Mouse (Mus musculus): ENCODE measurements around the gene Matn4. TPM values are rescaled to one million over a fixed set of nuclear protein-coding genes. Genes with fewer than 3 reads are reported as not detected.

The Matn4 gene
- polyA plus RNA-seq, 1 experiment: 1.4 TPM

DNA sequence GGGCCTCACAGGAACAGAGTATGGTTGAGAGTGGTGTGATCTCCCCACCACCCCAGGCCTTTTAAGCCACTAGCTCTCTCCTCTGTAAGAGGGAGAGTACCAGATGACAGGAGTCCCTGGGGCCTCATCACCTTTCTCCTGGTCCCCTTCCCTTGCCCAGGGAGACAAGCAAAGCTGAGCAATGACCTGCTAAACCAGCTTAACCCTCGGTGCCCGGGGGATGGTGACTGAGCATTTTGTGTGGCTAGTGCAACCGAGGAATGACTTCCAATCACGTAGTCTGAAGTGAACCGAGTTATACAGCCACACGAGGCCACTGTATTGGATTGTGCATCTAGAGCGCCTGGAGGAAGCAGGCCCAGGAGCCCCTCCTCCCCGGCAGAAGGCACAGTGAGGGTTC is 19.4 kb upstream of the Matn4 start:
- DNase-seq: no peak
- Histone ChIP-seq H3K27ac (ENCODE audit: insufficient read depth, low read depth, low read length) (no peak overlapping the region), H3K27me3 (replicated peaks; ENCODE audit: control insufficient read depth, insufficient read depth, low read length) (no peaks in the 10 kb centered on the region), H3K4me1 (ENCODE audit: control insufficient read depth, insufficient read depth, low read length) (peaks cover 32% of the 10 kb centered on the region), H3K36me3 (ENCODE audit: control insufficient read depth, insufficient read depth, low read length) (peaks cover 22% of the 10 kb centered on the region), H3K4me3 (ENCODE audit: insufficient read depth, low read depth, low read length) (no peak overlapping the region)
- TF ChIP-seq CTCF (conservative IDR thresholded peaks at IDR 0.05; ENCODE audit: insufficient read depth, insufficient read length, low read depth, low read length): no peak
- TF ChIP-seq POLR2A (IDR thresholded peaks at IDR 0.05; ENCODE audit: low read depth, low read length): no peak
- 89% methylated on average over 8 of the region's 8 CpGs for WGBS

DNA sequence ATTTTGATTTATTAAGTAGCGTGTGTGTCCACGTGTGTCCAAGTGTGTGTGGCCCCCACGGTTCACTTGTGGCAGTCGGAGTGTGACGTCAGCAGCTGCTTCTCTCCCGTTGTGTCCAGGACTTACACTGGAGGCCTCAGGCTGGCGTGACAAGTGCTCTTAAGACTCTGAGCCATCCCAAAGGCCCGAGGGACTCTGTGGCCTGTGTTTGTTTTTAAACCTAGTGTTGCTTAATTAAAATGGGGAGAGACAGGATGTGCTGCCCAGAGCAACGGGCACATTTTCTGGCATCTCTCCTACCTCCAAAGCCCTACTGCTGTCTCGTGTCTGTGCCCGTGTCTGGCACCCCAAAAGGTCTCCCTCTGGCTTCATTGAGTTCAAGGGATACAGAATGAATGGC is 18.5 kb upstream of the Matn4 start:
- peak; percentile 40 for DNase-seq
- TF ChIP-seq CTCF (conservative IDR thresholded peaks at IDR 0.05; ENCODE audit: insufficient read depth, insufficient read length, low read depth, low read length) (no peak), POLR2A (IDR thresholded peaks at IDR 0.05; ENCODE audit: low read depth, low read length) (no peak)
- no peaks in the 10 kb centered on the region for H3K27me3 ChIP-seq (replicated peaks; ENCODE audit: control insufficient read depth, insufficient read depth, low read length)
- WGBS: 49% methylated on average over 11 of the region's 11 CpGs
- H3K4me3 ChIP-seq (ENCODE audit: insufficient read depth, low read depth, low read length): no peak overlapping the region
- peak overlapping the region; percentile 46; the same call in 1 of the 2 replicates for H3K27ac ChIP-seq (ENCODE audit: insufficient read depth, low read depth, low read length)
- peaks cover 17% of the 10 kb centered on the region for H3K36me3 ChIP-seq (ENCODE audit: control insufficient read depth, insufficient read depth, low read length)
- H3K4me1 ChIP-seq (ENCODE audit: control insufficient read depth, insufficient read depth, low read length): peaks cover 30% of the 10 kb centered on the region

DNA sequence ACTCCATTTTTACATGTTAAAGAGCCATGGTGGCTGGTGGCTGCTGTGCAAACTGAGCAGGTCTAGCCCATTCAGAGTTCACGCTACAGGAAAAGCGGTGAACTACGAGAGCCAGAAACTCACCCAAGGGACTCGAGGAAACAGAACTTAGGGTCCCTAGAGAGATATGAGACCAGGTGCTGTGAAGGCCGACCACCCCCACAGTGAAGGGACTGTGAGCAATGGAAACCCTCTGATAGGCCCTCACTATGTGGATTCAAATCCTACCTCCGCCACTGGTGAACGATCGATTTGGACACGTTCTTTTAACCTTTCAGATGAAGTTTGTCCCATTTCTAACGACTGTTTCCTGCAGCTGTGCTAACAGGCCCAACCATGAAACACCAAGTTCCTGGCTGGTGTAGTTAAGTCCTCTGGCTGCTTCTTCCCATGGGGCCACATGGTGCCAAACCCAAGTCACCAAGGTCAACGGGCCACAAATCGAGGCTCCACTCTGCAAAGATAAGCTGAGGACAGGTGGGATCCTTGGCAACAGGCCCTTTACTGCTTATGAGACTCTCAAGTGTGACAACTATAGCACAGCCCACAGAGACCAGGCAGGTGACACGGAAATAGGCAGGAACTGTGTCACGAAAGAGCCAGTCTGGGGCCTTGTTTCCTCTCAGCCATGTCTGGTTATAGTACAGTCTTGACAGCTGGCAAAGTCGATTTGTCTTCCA is 17.9 kb upstream of the Matn4 start:
- WGBS: 64% methylated on average over 15 of the region's 15 CpGs

DNA sequence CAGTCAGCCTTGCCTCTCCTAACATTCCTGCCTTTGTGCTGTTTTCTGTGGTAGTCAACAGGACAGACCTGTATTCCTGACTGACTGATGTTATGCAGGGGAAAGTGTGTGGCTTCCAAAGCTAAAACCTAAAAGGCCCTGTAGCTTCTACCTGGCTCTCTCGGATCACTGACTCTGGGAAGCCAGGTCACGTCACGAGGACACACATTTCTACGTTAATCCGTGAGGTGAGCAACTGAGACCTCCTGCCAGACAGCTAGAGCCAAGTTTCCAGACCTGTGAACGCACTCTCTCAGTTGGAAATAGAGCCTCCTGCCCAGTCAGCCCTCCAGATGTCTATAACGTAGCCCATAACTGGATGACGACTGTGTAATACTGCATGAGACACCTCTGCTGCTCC is 17.0 kb upstream of the Matn4 start:
- WGBS: 42% methylated on average over 8 of the region's 8 CpGs
- peak; percentile 85 for DNase-seq
- H3K36me3 ChIP-seq (ENCODE audit: control insufficient read depth, insufficient read depth, low read length): peaks cover 12% of the 10 kb centered on the region
- peak overlapping the region; percentile 77 for H3K27ac ChIP-seq (ENCODE audit: insufficient read depth, low read depth, low read length)
- no peak overlapping the region for H3K4me3 ChIP-seq (ENCODE audit: insufficient read depth, low read depth, low read length)
- TF ChIP-seq POLR2A (IDR thresholded peaks at IDR 0.05; ENCODE audit: low read depth, low read length): no peak
- peaks cover 30% of the 10 kb centered on the region for H3K4me1 ChIP-seq (ENCODE audit: control insufficient read depth, insufficient read depth, low read length)
- H3K27me3 ChIP-seq (replicated peaks; ENCODE audit: control insufficient read depth, insufficient read depth, low read length): no peaks in the 10 kb centered on the region

More for the DNA sequence above, 17.9 kb upstream of the Matn4 start:
- H3K27ac ChIP-seq (ENCODE audit: insufficient read depth, low read depth, low read length): peak overlapping the region; percentile 77
- peak; percentile 38 for DNase-seq
- H3K4me1 ChIP-seq (ENCODE audit: control insufficient read depth, insufficient read depth, low read length): peaks cover 30% of the 10 kb centered on the region
- H3K27me3 ChIP-seq (replicated peaks; ENCODE audit: control insufficient read depth, insufficient read depth, low read length): no peaks in the 10 kb centered on the region
- TF ChIP-seq CTCF (conservative IDR thresholded peaks at IDR 0.05; ENCODE audit: insufficient read depth, insufficient read length, low read depth, low read length) (no peak), POLR2A (IDR thresholded peaks at IDR 0.05; ENCODE audit: low read depth, low read length) (no peak)
- no peak overlapping the region for H3K4me3 ChIP-seq (ENCODE audit: insufficient read depth, low read depth, low read length)
- peaks cover 16% of the 10 kb centered on the region for H3K36me3 ChIP-seq (ENCODE audit: control insufficient read depth, insufficient read depth, low read length)

DNA sequence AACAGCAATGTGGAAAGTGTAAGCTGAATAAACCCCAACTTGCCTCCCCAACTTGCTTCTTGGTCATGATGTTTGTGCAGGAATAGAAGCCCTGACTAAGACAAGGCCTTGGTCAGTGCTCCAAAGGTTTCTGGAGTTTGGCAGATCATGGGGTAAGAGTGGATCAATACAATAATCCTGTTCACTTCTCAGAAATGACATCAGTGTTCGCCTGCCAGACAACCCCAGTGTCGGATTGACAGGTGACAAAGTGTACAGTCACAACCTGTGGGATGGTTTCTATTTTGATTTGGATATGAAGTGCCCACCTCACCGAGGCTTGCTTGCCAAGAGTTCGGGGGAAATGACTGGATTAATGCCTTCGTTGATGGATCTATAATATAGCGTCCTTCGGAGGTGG is 16.3 kb upstream of the Matn4 start:
- 0 out of 2 replicates have a peak overlapping the region, but pooled peaks have one; percentile 77 for H3K27ac ChIP-seq (ENCODE audit: insufficient read depth, low read depth, low read length)
- 78% methylated on average over 7 of the region's 7 CpGs for WGBS
- DNase-seq: no peak

DNA sequence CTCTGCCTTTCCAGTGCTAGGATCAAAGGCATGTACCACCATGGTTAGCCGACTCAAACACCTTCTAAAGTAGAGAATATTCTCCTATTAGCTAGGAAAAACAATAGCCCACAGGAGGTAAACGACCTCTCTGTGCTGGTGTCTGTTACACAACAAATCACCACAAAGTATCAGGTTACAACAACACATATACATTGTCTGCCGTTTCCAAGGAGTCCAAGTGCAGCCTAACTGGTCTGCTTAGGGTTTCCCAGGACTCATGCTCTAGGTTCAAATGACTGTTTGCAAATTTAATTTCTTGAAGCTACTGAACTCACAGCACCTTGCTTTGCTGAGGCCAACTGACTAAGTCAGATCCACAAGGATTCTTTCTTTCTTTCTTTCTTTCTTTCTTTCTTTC is 14.5 kb upstream of the Matn4 start:
- Histone ChIP-seq H3K4me1 (ENCODE audit: control insufficient read depth, insufficient read depth, low read length) (peaks cover 23% of the 10 kb centered on the region; the same call in 1 of the 2 replicates), H3K4me3 (ENCODE audit: insufficient read depth, low read depth, low read length) (no peak overlapping the region), H3K27ac (ENCODE audit: insufficient read depth, low read depth, low read length) (no peak overlapping the region), H3K27me3 (replicated peaks; ENCODE audit: control insufficient read depth, insufficient read depth, low read length) (no peaks in the 10 kb centered on the region), H3K36me3 (ENCODE audit: control insufficient read depth, insufficient read depth, low read length) (peaks cover 6% of the 10 kb centered on the region)
- TF ChIP-seq CTCF (conservative IDR thresholded peaks at IDR 0.05; ENCODE audit: insufficient read depth, insufficient read length, low read depth, low read length): no peak
- no peak for TF ChIP-seq POLR2A (IDR thresholded peaks at IDR 0.05; ENCODE audit: low read depth, low read length)
- DNase-seq: no peak
- WGBS: 9% methylated on average over 3 of the region's 3 CpGs

More for the DNA sequence above, 16.3 kb upstream of the Matn4 start:
- H3K4me1 ChIP-seq (ENCODE audit: control insufficient read depth, insufficient read depth, low read length): peaks cover 28% of the 10 kb centered on the region
- H3K36me3 ChIP-seq (ENCODE audit: control insufficient read depth, insufficient read depth, low read length): peaks cover 12% of the 10 kb centered on the region
- no peak for TF ChIP-seq CTCF (conservative IDR thresholded peaks at IDR 0.05; ENCODE audit: insufficient read depth, insufficient read length, low read depth, low read length)
- no peak for TF ChIP-seq POLR2A (IDR thresholded peaks at IDR 0.05; ENCODE audit: low read depth, low read length)
- H3K4me3 ChIP-seq (ENCODE audit: insufficient read depth, low read depth, low read length): no peak overlapping the region
- H3K27me3 ChIP-seq (replicated peaks; ENCODE audit: control insufficient read depth, insufficient read depth, low read length): no peaks in the 10 kb centered on the region

DNA sequence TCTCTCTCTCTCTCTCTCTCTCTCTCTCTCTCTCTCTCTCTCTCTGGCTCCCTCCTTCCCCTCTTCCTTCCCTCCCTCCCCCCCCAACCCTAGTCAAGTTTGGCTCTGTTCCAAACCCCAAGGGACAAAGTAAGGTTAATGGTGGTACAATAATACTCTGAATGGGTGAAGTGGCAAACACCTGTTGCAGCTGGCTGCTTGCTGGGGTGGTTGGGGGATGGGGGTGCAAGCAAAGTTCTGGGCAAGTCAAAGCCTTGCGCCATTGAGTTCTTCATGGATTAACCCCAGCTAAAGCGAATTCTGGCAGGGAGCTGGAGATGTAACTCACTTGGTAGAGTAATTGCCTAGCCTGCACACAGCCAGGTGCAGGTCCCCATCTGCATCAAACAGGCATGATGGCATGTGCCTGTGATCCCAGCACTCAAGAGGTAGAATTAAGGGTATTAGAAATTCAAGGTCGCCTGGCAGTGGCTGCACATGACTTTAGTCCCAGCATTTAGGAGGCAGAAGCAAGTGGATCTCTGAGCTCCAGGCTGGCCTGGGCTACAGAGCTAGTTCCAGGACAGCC is 13.4 kb upstream of the Matn4 start:
- DNase-seq: peak; percentile 69
- TF ChIP-seq POLR2A (IDR thresholded peaks at IDR 0.05; ENCODE audit: low read depth, low read length) (no peak), CTCF (conservative IDR thresholded peaks at IDR 0.05; ENCODE audit: insufficient read depth, insufficient read length, low read depth, low read length) (no peak)
- Histone ChIP-seq H3K4me3 (ENCODE audit: insufficient read depth, low read depth, low read length) (no peak overlapping the region), H3K27me3 (replicated peaks; ENCODE audit: control insufficient read depth, insufficient read depth, low read length) (no peaks in the 10 kb centered on the region), H3K4me1 (ENCODE audit: control insufficient read depth, insufficient read depth, low read length) (peaks cover 23% of the 10 kb centered on the region; the same call in 1 of the 2 replicates), H3K27ac (ENCODE audit: insufficient read depth, low read depth, low read length) (peak overlapping the region; percentile 83), H3K36me3 (ENCODE audit: control insufficient read depth, insufficient read depth, low read length) (no peaks in the 10 kb centered on the region)
- 20% methylated on average over 3 of the region's 3 CpGs for WGBS

All from kidney, adult 2 months (tissue).